Mouse (Mus musculus): Measurements from ENCODE around the gene Wbp2nl.

Wbp2nl gene

GRCm38 (mm10) chr15:82308416-82308815, 9.7 kb downstream of the Wbp2nl start:
- in situ Hi-C loops (cut with MboI, MseI) = no loop called here

- in situ Hi-C loops (cut with MboI, MseI) = no loop called here
These were observed 19.1 kb downstream of the Wbp2nl start for GRCm38 (mm10) chr15:82317839-82318238.

GRCm38 (mm10) chr15:82319613-82320012, 20.9 kb downstream of the Wbp2nl start:
- in situ Hi-C loops (cut with MboI, MseI) = loop anchor here in 1 of 2 experiments (5.0 kb wide), 1 partner anchor 47 kb away; the partner anchor contains the start of gene Sept3

GRCm38 (mm10) chr15:82322195-82322594, 23.4 kb downstream of the Wbp2nl start:
- in situ Hi-C loops (cut with MboI, MseI) = loop anchor here in 1 of 2 experiments (5.0 kb wide), 1 partner anchor 50 kb away; the partner anchor contains the start of gene Sept3

- in situ Hi-C loops (cut with MboI, MseI) = loop anchor here in 1 of 2 experiments (25.0 kb wide), 1 partner anchor 788 kb away; no protein-coding TSS in a partner anchor
These were observed 26.6 kb downstream of the Wbp2nl start for GRCm38 (mm10) chr15:82325382-82325781.

GRCm38 (mm10) chr15:82335194-82335593, 36.4 kb downstream of the Wbp2nl start:
- in situ Hi-C loops (cut with MboI, MseI) = loop anchor here in 1 of 2 experiments (25.0 kb wide), 1 partner anchor 798 kb away; no protein-coding TSS in a partner anchor

- in situ Hi-C loops (cut with MboI, MseI) = loop anchor here in 1 of 2 experiments (25.0 kb wide), 1 partner anchor 799 kb away; no protein-coding TSS in a partner anchor
These were observed 37.9 kb downstream of the Wbp2nl start for GRCm38 (mm10) chr15:82336629-82337028.

- in situ Hi-C loops (cut with MboI, MseI) = loop anchor here in 1 of 2 experiments (25.0 kb wide), 1 partner anchor 801 kb away; no protein-coding TSS in a partner anchor
These were observed 39.1 kb downstream of the Wbp2nl start for GRCm38 (mm10) chr15:82337875-82338274.

- in situ Hi-C loops (cut with MboI, MseI) = loop anchor here in 1 of 2 experiments (25.0 kb wide), 1 partner anchor 801 kb away; no protein-coding TSS in a partner anchor
These were observed 39.9 kb downstream of the Wbp2nl start, which contains the start of the genes Naga, Pheta2 and Smdt1 for GRCm38 (mm10) chr15:82338593-82339112. Gene Naga (minus strand): TSS chr15:82338925. Gene Pheta2 (plus strand): TSS chr15:82338942. Gene Smdt1 (plus strand): TSS chr15:82338959.

- in situ Hi-C loops (cut with MboI, MseI) = loop anchor here in 1 of 2 experiments (25.0 kb wide), 1 partner anchor 802 kb away; no protein-coding TSS in a partner anchor
These were observed 40.4 kb downstream of the Wbp2nl start for GRCm38 (mm10) chr15:82339150-82339549.

- in situ Hi-C loops (cut with MboI, MseI) = loop anchor here (10.0 to 25.0 kb wide), 4 partner anchors 195 to 1255 kb away; partner anchors contain the start of genes Srebf2 (in 1 of the 2) and Ttll12 (in 1 of the 2)
These were observed 41.0 kb downstream of the Wbp2nl start for GRCm38 (mm10) chr15:82339634-82340254.

GRCm38 (mm10) chr15:82340414-82341035, 41.8 kb downstream of the Wbp2nl start:
- in situ Hi-C loops (cut with MboI, MseI) = loop anchor here (10.0 to 25.0 kb wide), 4 partner anchors 196 to 1254 kb away; partner anchors contain the start of genes Srebf2 (in 1 of the 2) and Ttll12 (in 1 of the 2)

GRCm38 (mm10) chr15:82341036-82341501, 42.3 kb downstream of the Wbp2nl start:
- in situ Hi-C loops (cut with MboI, MseI) = loop anchor here (10.0 to 25.0 kb wide), 4 partner anchors 196 to 1254 kb away; partner anchors contain the start of genes Srebf2 (in 1 of the 2) and Ttll12 (in 1 of the 2)

GRCm38 (mm10) chr15:82341675-82342542, 43.2 kb downstream of the Wbp2nl start:
- in situ Hi-C loops (cut with MboI, MseI) = loop anchor here (10.0 to 25.0 kb wide), 4 partner anchors 197 to 1253 kb away; partner anchors contain the start of genes Srebf2 (in 1 of the 2) and Ttll12 (in 1 of the 2)

- in situ Hi-C loops (cut with MboI, MseI) = loop anchor here (10.0 to 25.0 kb wide), 4 partner anchors 198 to 1252 kb away; partner anchors contain the start of genes Srebf2 (in 1 of the 2) and Ttll12 (in 1 of the 2)
These were observed 43.8 kb downstream of the Wbp2nl start for GRCm38 (mm10) chr15:82342543-82342935.

- in situ Hi-C loops (cut with MboI, MseI) = loop anchor here (10.0 to 25.0 kb wide), 4 partner anchors 199 to 1251 kb away; partner anchors contain the start of genes Srebf2 (in 1 of the 2) and Ttll12 (in 1 of the 2)
These were observed 44.9 kb downstream of the Wbp2nl start for GRCm38 (mm10) chr15:82343368-82344287.

- in situ Hi-C loops (cut with MboI, MseI) = loop anchor here (10.0 to 25.0 kb wide), 4 partner anchors 200 to 1250 kb away; partner anchors contain the start of genes Srebf2 (in 1 of the 2) and Ttll12 (in 1 of the 2)
These were observed 46.2 kb downstream of the Wbp2nl start for GRCm38 (mm10) chr15:82344971-82345370.

- in situ Hi-C loops (cut with MboI, MseI) = loop anchor here (10.0 to 25.0 kb wide), 4 partner anchors 201 to 1249 kb away; partner anchors contain the start of genes Srebf2 (in 1 of the 2) and Ttll12 (in 1 of the 2)
These were observed 47.2 kb downstream of the Wbp2nl start for GRCm38 (mm10) chr15:82345820-82346470.

Data from T-helper 17 cell (primary cell).